Mouse (Mus musculus): ENCODE measurements around the gene Nuak2. TPM values are rescaled to one million over a fixed set of nuclear protein-coding genes. Genes with fewer than 3 reads are reported as not detected.

The Nuak2 gene
- polyA plus RNA-seq, 1 experiment = 2.9 TPM

DNA sequence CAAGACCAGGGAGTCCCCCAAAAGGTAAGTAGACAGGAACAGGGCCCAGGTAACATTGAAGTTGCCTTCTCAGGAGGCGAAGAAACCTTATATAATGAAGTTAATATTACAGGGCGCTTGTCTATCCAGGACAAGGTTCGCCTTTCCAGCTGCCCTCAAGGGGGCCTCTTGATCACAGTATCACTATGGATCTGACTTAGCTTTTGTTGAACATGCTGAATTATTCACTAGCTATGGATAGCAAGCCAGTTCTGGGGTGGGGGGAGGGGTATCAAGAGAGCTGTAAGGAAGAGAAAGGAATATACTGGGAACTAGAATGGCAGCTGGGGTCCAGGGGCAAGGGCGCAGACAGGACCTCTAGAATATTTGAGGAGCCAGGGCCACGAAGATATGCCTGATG lies 56.4 kb downstream of the Nuak2 start:
- Histone ChIP-seq H3K27ac (ENCODE audit: insufficient read depth, low read length) (peak overlapping the region; percentile 28; the same call in 1 of the 2 replicates), H3K4me1 (ENCODE audit: control insufficient read depth, insufficient read depth, low read length) (peaks cover 48% of the 10 kb centered on the region), H3K4me3 (replicated peaks; ENCODE audit: insufficient read depth, low read depth, low read length) (no peak overlapping the region), H3K27me3 (ENCODE audit: control insufficient read depth, insufficient read depth, low read length) (no peaks in the 10 kb centered on the region)
- 71% methylated on average over 5 of the region's 5 CpGs for WGBS
- DNase-seq = no peak
- TF ChIP-seq POLR2A (IDR thresholded peaks at IDR 0.05; ENCODE audit: borderline replicate concordance, insufficient read depth, low read length) (no peak), CTCF (IDR thresholded peaks at IDR 0.05; ENCODE audit: borderline replicate concordance, insufficient read depth, low read depth, low read length) (no peak)

DNA sequence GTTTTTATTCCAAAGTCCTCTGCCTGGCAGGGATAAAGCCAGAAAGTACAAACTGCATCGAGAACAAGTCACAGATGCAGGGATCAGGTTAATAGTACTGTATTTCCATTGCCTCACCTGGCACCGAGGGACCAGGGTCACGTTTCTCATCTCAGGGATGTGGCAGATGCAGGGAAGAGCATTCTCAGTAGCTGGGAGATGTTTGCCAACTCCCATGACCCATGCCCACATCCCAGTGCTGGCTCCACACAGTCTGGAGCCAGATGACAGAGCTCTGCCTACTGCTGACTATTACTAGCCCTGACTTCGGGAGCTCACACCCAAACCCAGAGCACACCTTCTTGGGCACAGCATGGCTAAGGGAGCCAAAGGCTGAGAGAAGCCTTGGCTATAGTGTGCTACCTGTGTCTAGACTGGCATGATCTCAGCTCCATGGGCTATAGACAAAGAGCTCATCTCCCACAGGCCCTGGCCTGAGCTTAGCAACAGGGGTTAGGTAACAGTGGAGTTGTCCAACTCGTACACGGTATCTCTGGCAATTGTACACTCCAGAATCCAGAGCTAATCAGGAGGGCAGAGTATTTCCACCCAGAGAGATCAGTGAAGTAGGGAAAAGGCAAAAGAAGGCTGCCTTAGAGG lies 57.1 kb downstream of the Nuak2 start:
- Histone ChIP-seq H3K4me3 (replicated peaks; ENCODE audit: insufficient read depth, low read depth, low read length) (no peak overlapping the region), H3K4me1 (ENCODE audit: control insufficient read depth, insufficient read depth, low read length) (peaks cover 43% of the 10 kb centered on the region), H3K27ac (ENCODE audit: insufficient read depth, low read length) (peak overlapping the region; percentile 39; the same call in 1 of the 2 replicates), H3K27me3 (ENCODE audit: control insufficient read depth, insufficient read depth, low read length) (no peaks in the 10 kb centered on the region)
- WGBS = 25% methylated on average over 6 of the region's 6 CpGs
- DNase-seq = no peak
- TF ChIP-seq POLR2A (IDR thresholded peaks at IDR 0.05; ENCODE audit: borderline replicate concordance, insufficient read depth, low read length) = no peak

DNA sequence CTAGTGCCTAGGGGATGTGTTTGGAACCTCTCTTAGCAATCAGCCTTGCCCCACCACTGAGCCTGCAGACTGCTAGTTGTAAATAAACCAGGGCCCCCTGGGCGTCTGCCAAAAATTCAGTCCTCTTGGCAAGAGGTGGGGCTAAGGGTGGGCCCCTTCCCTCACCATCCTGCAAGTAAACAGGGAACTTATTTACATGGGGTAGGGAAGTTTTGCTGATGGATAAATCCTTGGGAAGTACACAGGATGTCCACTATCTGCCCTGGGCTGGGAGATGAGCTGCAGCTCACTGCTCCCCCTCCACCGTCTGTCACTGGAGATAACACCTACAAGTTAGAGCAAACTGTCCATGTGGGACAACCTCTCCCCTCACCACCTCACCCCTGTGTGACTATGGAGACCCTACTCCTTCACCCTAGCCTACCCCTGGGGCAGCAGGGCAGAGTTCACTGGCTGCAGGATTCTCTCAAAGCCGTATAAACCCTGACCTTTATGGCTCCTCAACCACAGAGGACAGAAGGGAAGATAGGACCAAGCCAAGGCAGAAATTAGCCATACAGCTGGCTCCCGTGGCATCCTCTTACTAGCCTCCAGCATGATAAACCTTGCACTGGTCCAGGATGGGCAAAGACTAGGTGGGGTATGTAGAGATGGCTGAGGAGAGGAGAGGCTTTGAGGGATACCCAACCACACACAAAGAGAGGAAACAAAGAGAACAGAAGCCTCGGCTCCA lies 58.4 kb downstream of the Nuak2 start:
- TF ChIP-seq CTCF (IDR thresholded peaks at IDR 0.05; ENCODE audit: borderline replicate concordance, insufficient read depth, low read depth, low read length) (no peak), POLR2A (IDR thresholded peaks at IDR 0.05; ENCODE audit: borderline replicate concordance, insufficient read depth, low read length) (no peak)
- Histone ChIP-seq H3K4me3 (replicated peaks; ENCODE audit: insufficient read depth, low read depth, low read length) (no peak overlapping the region), H3K4me1 (ENCODE audit: control insufficient read depth, insufficient read depth, low read length) (peaks cover 42% of the 10 kb centered on the region), H3K27me3 (ENCODE audit: control insufficient read depth, insufficient read depth, low read length) (no peaks in the 10 kb centered on the region), H3K27ac (ENCODE audit: insufficient read depth, low read length) (peak overlapping the region; percentile 38)
- no peak for DNase-seq
- 20% methylated on average over 5 of the region's 5 CpGs for WGBS

DNA sequence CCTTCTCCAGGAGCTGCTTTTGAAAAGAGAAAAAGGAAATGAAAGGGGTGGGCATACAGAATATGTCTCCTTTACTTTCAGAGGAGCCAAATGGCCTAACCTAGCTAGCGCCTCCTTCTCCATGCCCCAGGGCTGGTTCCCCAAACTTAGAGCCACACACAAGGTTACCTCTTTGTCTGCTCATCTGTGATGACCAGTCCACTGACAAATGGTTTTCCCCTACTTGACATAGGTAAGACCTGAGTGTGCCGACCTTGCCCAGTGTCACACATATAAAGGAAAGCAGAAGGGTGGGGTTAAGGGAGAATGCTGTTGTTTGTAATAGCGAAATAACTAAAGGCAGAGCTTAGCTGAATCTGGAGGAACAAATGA lies 58.9 kb downstream of the Nuak2 start:
- 77% methylated on average over 3 of the region's 3 CpGs for WGBS
- TF ChIP-seq CTCF (IDR thresholded peaks at IDR 0.05; ENCODE audit: borderline replicate concordance, insufficient read depth, low read depth, low read length) = no peak
- no peak for TF ChIP-seq POLR2A (IDR thresholded peaks at IDR 0.05; ENCODE audit: borderline replicate concordance, insufficient read depth, low read length)
- DNase-seq = no peak
- H3K27ac ChIP-seq (ENCODE audit: insufficient read depth, low read length) = peak overlapping the region; percentile 20; the same call in 1 of the 2 replicates
- H3K4me1 ChIP-seq (ENCODE audit: control insufficient read depth, insufficient read depth, low read length) = peaks cover 48% of the 10 kb centered on the region
- no peak overlapping the region for H3K4me3 ChIP-seq (replicated peaks; ENCODE audit: insufficient read depth, low read depth, low read length)
- H3K27me3 ChIP-seq (ENCODE audit: control insufficient read depth, insufficient read depth, low read length) = no peaks in the 10 kb centered on the region

DNA sequence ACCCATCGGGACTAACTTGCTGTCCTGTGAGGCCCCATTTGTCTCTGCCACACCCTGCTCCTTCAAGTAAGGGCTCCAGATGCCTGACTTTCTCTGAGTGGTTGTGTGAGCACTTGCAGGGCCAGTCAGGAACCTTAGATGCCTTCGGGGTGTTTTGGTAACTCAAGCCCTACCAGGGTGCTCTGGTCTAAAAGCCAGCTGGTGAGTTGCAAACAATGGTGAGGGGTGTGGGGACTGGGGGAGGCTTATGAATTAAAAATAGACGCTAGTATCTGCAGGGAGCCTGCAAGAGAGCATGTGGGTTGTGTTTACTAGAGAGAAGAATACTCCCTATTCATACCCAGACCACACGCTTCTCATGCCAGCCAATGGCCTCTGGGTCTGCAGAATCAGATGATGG lies 59.3 kb downstream of the Nuak2 start:
- no peak for DNase-seq
- WGBS = 24% methylated on average over 4 of the region's 4 CpGs

DNA sequence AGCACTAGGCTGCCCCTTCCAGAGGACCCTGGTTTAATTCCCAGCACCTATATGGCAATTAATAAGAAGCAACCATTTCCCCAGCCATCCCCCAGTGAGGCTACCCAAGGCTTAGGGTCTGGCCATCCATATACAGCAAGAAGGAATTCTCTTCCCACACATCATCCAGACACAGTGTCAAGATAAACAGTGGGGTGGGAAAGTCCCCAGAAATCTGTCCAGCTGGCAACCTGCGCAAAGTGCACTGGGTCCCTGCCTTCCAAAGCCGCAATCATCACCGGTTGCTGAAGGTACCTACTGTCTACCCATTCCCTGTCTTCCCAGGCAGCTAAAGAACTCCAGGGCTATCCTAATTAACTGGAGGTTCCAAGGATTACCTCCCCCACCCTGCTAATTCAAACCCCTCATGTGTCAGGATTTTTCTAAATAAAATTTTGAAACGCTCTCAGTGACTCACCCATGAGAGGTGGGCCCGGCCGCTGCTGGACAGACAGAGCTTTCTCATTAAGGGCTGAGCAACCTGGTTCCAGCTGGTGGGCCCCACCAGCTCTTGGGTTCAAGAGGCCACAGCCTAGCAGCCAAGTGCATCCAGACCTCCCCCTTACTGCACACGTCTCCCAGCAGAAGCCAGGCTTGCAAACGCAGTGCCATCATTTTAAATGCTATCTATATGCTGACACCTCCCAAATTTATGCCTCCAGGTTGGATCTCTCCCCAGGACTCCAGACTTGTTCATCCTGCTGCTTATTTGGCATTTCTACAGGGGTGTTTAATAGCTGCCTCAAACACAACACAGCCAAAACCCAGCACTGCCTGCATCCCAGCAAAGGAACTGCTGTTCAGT lies 60.5 kb downstream of the Nuak2 start:
- peak overlapping the region; percentile 20; the same call in 1 of the 2 replicates for H3K27ac ChIP-seq (ENCODE audit: insufficient read depth, low read length)
- peak in 1 of 2 experiments; percentile 34 for DNase-seq
- no peak for TF ChIP-seq POLR2A (IDR thresholded peaks at IDR 0.05; ENCODE audit: borderline replicate concordance, insufficient read depth, low read length)
- no peak for TF ChIP-seq CTCF (IDR thresholded peaks at IDR 0.05; ENCODE audit: borderline replicate concordance, insufficient read depth, low read depth, low read length)
- H3K4me1 ChIP-seq (ENCODE audit: control insufficient read depth, insufficient read depth, low read length) = peaks cover 56% of the 10 kb centered on the region
- no peak overlapping the region for H3K4me3 ChIP-seq (replicated peaks; ENCODE audit: insufficient read depth, low read depth, low read length)
- 44% methylated on average over 8 of the region's 8 CpGs for WGBS
- no peaks in the 10 kb centered on the region for H3K27me3 ChIP-seq (ENCODE audit: control insufficient read depth, insufficient read depth, low read length)

More for the DNA sequence above, 59.3 kb downstream of the Nuak2 start:
- peak overlapping the region; percentile 35; the same call in 1 of the 2 replicates for H3K27ac ChIP-seq (ENCODE audit: insufficient read depth, low read length)
- TF ChIP-seq CTCF (IDR thresholded peaks at IDR 0.05; ENCODE audit: borderline replicate concordance, insufficient read depth, low read depth, low read length) (no peak), POLR2A (IDR thresholded peaks at IDR 0.05; ENCODE audit: borderline replicate concordance, insufficient read depth, low read length) (no peak)
- H3K4me1 ChIP-seq (ENCODE audit: control insufficient read depth, insufficient read depth, low read length) = peaks cover 48% of the 10 kb centered on the region
- no peaks in the 10 kb centered on the region for H3K27me3 ChIP-seq (ENCODE audit: control insufficient read depth, insufficient read depth, low read length)
- no peak overlapping the region for H3K4me3 ChIP-seq (replicated peaks; ENCODE audit: insufficient read depth, low read depth, low read length)

DNA sequence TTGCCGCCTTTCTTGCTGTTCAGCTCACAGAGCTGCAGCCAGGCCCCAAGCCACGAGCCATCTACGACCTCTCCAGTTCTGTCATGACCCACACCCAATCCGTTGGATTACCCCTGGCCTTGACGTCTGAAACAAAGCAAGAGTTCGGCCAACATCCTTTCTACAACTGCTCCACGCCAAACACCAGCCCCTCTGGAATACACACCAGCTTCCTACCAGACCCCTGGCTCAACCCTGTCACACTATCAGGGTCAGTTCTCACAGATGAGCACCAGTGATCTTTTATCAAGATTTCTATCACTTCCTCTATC lies 61.1 kb downstream of the Nuak2 start:
- no peak for DNase-seq
- no peak for TF ChIP-seq CTCF (IDR thresholded peaks at IDR 0.05; ENCODE audit: borderline replicate concordance, insufficient read depth, low read depth, low read length)
- TF ChIP-seq POLR2A (IDR thresholded peaks at IDR 0.05; ENCODE audit: borderline replicate concordance, insufficient read depth, low read length) = no peak
- peaks cover 57% of the 10 kb centered on the region for H3K4me1 ChIP-seq (ENCODE audit: control insufficient read depth, insufficient read depth, low read length)
- no peak overlapping the region for H3K4me3 ChIP-seq (replicated peaks; ENCODE audit: insufficient read depth, low read depth, low read length)
- 29% methylated on average over 7 of the region's 7 CpGs for WGBS
- H3K27me3 ChIP-seq (ENCODE audit: control insufficient read depth, insufficient read depth, low read length) = no peaks in the 10 kb centered on the region
- H3K27ac ChIP-seq (ENCODE audit: insufficient read depth, low read length) = peak overlapping the region; percentile 20; the same call in 1 of the 2 replicates

All from cerebellum, adult 2 months (tissue).